Mouse (Mus musculus): ENCODE measurements around the gene Lsm14b.
A peak's percentile ranks its signal among the peaks of the same experiment; 100 is the strongest.

Lsm14b gene

DNA sequence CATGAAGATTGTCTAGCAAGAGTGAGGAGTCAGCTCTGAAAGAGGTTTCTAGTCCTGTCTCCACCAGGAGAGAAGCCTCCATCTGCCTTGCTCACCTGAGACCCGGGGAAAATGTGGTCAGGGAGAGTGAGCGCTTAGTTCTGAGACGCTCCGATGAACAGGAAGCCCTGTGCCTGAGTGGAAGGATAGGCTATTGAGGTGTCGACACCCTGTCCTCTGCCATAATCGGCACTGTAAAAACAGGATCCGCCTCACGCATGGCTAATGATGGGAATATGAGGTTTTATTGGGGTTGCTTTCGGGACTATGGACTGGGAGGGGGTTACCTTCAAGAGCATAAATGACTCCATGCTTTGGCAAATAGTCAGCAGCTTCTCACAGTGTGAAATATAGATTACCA is 6.2 kb upstream of the Lsm14b start:
- no peak for DNase-seq

DNA sequence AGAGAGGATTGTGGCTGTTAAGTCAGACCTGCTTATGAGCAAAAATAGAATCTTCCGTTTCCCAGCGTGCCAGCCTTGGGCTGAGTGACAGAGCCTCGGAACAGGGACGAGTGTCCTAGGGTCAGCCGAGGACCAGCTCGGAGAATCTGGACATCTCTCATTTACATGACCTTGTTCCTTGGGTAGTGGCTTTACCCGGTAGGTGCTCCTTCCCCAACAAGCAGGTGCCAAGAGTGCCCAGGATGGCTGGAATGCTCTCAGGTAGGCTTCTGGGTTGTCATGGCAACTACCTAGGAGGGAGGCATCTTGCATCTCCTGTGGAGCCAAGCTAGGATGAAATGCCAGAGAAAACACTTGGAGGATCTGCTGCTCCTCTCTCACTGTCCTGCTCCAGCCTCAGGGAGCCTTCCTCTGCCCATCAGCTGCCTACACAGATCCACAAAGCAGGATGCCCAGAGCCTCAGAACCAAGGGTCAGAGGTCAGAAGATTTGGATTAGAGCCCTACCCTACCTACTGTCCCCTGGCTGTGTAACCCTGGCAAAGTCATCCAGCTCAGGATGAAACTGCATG is 4.6 kb upstream of the Lsm14b start:
- peak; percentile 66 to 82 for DNase-seq

DNA sequence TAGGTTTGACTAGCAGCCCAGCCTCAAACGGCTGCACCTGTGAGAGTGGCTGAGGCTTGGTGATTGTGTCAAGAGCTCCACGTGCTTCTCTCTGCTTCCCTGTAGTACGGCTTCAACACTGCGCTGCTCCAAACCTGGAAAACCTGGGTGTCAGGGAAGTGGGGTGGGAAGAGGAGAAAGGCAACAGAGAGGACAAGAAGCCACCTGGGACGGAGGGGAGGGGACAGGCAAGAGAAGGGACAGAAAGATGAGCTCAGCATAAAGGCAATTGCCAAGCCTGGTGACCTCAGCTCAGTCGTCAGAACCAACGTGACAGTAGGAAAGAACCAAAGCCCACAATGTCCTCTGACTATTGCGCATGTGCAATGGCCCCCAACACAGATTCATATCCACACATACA is 3.9 kb upstream of the Lsm14b start:
- DNase-seq: peak; percentile 54 to 60

DNA sequence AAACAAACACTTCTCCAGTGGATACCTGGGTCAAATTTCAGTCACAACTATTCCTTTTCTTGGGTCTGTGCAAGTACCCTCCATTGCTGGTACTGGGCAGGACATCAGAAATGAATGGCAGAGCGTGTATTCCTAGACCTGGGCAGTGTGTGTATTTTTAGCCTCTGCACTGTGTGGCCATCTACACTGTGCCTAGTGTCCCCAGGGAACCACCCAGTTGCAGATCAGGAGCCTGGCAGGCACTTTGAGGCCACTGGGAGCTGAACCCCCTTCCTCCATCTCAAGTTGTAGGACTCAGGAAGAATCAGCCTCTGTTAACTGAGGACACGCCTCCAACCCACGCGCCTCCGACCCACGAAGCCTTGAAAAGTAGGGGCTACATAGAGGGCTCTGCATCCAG is 2.0 kb upstream of the Lsm14b start:
- no peak for DNase-seq

DNA sequence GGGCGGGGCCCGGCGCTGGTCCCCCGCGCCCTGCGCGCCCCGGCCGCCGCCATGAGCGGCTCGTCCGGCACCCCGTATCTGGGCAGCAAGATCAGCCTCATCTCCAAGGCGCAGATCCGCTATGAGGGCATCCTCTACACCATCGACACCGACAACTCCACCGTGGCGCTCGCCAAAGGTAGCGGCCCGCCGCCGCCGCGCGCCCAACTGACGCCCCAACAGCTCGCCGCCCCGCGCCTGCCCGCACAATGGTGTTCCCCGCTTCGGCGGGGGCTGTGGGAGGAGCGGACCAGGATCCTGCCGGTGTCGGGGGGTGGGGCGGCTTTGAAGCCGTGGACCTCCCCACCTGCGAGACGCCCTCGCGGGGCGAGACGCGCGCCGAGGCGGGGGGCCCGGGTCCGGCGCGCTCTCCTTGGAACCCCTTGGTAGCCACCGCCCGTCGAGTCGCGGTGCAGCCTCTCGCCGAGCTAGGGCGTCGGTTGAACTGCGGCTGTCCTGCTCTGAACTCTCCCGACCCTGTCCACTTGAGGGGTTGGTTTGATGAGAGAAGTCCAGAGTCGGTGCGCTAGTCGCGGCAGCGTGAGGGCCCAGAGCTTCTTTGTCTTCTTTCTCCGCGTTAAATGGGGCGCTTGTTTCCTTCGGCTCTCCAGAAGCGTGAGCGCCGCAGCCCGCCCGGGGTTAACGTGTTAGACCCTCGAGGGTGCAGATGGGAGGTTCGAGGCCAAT is 511 bp downstream of the Lsm14b start:
- peak; percentile 70 to 72 for DNase-seq

DNA sequence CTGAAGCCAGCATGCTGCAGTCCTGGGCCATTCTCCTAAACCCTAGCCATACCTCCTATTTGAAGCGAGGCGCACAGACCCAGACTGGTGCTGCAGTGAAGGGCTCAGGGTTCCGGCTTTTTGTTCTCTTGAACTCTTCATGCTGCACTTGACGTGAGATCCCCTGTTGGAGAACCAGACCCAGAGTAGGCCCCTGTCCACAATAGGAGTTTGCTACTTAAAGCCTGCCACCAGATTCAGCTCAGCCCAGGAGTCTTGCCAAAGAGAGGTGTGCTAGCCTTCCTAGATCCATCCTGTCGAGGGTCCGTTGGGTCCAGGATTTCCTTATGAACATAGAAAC is 1.0 kb downstream of the Lsm14b start:
- DNase-seq: no peak

DNA sequence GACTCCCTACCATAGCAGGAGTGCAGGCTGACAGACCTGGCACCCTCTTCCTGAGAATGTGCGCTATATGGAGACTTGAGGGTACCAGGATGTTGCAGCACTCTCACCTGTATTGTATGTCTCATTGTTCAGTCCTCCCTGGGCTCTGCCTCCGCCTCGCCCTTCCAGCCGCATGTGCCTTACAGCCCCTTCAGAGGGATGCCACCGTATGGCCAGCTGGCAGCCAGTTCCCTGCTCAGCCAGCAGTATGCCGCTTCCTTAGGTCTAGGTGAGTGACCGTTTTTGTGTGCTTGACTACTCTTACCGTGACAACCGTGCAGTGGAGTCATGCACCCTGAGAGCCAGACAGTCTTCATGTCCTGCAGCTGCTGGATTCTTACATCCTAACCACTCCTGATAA is 3.0 kb downstream of the Lsm14b start:
- DNase-seq: no peak

DNA sequence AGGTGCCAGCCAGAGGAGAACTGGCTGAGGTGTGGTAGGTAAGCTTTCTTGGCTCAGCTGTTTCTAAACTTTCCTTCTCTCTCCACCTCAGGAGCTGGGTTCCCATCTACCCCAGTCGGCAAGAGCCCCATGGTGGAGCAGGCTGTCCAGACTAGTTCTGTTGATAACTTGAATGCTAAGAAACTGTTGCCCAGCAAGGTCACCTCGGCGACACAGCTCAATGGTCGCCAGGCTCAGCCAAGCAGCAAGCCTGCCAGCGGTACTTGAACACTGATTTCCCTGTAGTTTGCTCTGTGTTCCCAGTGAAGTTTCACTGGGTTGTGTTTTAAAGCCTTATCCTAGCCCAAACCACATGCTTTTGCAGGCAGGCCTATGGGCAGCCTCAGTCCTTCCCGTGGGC is 6.5 kb downstream of the Lsm14b start:
- DNase-seq: no peak

DNA sequence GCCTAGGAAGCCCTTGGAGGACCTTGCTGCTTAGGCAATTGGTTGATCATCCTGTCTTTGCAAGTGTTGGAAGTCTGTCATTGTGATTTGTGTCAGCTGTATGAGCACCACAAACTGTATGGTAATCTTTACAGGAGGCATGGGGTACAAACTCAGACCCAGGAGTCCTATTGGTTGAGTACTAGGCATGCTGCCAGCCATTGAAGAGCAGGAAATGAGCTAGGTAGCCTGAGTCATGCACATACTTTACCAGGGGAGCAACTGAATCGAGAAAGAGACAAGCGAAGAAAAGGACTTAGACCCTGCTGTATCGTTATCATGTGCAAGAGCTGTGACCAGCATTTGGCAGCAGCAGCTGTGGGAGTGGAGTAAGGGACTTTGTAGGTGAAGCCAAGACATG is 8.1 kb downstream of the Lsm14b start:
- no peak for DNase-seq

DNA sequence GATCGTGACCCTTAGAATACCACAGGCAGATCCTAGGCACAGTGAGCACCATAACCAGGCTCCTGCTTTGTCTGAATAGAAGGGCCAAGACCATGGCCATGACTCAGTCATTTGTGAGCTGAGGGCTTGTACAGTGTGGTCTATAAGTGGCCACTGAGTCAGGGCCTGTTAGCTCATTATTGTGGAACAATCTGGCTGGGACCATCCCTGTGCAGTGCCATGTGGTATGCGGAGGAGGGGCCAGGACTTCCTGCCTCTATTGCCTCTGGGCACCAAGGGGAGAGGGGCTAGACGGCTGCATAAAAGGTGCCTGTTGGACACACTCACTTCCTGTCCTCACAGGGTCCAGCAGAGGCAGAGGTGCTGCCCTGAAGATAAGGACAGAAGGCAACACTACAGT is 9.2 kb downstream of the Lsm14b start:
- DNase-seq: no peak

DNA sequence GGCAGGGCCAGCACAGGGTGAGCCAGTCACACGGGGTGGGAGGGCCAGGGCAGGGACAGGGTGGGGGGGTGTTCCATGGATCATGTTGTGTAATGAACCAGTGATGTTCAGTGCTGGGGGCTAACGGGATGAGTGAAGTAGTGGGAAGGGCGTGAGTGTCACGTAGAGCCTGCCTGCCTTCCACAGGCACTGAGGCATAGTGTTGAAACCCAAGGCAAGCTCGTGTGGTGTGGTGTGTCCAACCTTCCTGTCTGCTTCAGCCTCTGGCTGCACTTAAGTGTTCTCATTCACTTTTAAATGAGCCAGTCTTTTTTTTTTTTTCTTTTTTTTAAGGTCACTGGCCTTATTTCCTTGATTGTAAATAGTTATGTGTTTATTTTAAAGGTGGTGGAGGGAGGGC is 10.0 kb downstream of the Lsm14b start:
- DNase-seq: no peak

DNA sequence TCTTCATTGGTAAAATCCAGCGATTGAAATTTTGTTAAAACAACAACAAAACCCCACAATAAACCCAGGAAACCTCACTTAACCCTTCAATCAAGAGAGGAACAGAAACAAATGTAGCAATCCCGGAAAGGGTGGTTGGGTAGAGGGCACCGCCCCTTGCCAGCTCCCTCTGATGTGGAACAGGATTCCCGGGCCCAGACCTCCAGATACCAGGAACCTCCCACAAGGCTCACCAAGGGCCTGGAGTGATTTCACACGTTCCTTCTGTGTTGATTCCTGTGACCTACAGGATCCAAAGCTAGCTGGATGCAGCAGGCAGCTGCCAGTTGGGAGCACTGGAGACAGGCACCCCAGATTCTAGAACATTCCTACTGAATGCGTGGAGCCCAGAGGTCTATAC is 15.6 kb downstream of the Lsm14b start:
- DNase-seq: no peak

DNA sequence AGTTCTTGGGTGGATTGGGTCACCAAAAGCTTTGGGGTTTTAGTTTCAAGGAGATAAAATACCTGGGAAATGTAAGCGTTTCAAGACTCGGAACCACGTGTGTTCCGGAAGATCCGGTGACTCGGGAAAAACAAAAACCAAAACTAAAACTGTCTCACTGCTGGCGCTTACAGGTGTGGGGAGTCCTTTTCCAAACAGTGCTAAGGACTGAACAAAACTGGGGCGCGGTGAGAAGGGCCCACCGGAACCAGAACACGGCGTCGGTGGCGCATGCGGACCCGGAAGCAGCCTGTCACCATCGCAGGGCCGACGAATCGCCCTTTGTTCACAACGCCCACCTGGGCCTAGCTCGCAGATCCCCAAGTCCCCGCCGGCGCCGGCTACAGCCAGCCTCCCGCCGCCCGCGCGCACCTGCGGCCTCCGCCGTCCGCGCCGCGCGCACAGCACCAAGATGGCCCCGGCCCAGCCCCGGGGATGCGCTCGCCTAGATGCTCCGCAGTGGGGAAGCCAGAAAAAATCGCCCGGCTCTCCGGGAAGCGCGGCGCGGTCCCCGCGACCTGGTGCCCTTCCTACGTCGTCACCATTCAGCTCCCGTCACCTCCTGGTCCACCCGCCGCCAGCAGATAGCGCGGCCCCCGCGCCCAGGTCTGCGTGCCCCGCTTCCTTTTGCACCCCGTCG is 16.9 kb downstream of the Lsm14b start:
- peak in 1 of 2 experiments; percentile 70 for DNase-seq

DNA sequence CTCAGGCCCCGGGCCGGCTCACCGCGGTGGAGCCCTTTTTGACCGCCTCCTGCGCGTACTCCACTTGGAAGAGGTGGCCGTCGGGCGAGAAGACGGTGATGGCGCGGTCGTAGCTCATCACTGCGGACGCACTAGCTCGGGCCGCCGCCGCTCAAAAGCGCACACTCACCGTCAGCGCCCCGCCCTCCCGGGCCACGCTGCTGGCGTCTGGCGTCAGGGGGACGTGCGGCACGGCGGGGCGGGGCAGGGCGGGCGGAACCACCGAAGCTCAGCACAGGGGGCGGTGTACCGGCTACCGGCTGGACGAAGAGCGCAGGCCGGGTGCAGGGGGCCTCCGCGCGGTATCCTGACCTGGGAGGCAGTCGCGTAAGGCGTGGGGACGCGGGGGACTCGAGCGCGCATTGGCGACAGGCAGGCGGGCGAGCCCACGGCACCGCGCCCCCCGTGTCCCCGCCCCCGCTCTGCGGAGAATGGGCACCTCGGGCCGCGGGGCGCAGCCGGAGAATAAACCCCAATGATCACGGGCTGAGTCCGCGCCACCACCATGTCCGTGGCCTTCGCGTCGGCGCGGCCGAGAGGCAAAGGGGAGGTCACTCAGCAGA is 17.6 kb downstream of the Lsm14b start, which contains the start of the genes Psma7 and Ss18l1:
Psma7 (minus strand) TSS at position 178 of the 602 bp plus-strand sequence.
Ss18l1 (plus strand) TSS at position 254 of the 602 bp plus-strand sequence.
- DNase-seq: peak; percentile 95

DNA sequence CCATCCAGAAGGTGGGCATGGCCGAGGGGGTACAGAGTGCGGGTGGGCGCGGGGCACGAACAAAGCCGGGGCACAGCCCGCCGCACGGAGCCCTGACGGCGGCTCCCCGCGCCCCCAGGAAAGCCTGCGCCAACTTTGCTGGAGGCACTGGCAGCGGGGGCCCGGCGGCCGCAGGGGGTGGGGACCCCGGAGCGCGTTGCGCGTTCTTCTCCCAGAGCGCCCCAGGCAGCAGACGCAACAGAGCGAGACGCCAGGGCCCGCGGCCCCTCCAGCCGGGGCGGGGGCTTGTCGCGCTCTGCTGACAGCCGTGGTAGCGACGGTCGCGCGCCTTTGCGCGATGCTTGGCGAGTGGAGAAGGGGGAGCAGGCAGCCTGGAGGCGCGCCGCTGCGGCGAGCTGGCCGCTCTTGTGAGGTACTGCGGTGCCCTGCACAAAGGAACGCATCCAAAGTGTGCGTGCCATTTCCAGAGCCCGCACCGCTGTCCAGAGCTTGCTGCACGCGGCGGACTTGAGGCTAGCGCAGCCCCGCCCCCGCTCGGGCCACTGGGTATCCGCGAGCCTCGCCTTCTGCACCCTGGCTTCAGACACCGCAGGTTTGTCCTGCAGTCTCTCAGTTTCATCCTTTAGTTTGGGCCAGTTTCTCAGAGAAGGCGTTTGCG is 18.2 kb downstream of the Lsm14b start:
- peak; percentile 78 to 85 for DNase-seq

DNA sequence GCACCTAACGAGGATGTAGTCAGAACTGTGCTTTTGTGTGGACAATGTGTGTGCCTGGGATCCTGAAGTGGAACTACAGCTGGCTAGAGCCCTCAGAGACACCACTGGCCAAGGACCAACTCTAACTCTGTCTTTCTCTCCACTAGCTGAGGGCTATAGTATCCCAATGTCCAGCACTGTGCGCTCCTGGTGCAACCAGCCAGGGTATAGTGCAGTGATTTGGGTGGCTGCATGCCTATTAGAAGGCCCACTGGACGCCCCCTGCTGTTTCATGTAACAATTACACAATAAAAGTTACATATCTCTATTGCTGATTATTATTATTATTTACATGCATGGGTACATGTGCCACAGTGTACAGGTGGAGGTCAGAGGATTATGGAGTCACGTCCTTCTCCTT is 20.5 kb downstream of the Lsm14b start:
- peak; percentile 56 to 63 for DNase-seq

DNA sequence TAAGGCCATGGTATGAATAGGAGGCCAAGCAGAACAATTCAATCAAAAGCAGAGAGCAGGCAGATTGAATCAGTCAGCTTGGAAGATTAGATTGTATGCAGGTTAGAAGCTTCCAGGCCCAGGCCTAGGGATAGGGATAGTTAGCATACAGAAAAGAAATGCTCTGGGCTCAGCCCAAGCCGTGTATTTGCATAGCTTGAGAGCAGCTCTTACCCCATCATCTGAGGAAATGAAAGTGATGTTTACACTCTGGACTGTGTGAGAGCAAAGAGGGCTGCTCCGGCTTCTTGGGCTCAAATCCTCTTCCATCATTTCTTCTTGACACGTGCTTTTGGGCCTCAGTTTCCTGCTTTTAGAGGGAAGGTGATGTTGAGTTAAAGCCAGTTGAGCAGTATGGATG is 22.8 kb downstream of the Lsm14b start:
- no peak for DNase-seq

DNA sequence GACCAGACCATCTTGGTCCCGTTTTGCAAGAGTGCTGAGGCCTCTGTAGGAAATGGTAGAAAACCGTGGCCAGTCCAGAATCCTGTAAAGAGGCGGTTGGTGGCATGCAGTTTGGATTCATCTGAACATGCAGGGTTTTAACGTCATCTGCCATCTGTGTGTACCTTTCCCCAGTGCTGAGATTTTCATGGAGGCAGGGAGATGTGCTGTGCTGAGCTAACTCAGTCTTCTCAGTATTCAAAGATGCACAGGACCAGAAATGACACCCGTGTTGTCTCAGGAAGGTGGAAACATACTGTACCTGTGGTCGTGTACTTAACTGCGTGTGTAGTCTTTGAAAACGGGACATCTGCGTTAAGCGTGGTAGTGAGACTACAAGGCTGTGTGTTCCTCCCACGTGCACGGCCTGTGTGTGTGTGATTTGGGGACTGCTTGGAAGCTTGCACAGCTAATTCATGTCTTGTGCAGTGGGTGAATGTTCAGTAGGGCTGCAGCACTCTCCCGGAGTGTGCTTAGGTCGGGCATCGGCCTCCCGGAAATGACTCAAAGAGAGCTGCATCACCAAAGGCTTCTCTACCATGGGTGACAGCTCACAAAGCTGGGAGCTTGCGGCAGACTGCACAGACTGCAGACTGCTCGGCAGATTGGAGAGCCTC is 23.3 kb downstream of the Lsm14b start:
- no peak for DNase-seq

DNA sequence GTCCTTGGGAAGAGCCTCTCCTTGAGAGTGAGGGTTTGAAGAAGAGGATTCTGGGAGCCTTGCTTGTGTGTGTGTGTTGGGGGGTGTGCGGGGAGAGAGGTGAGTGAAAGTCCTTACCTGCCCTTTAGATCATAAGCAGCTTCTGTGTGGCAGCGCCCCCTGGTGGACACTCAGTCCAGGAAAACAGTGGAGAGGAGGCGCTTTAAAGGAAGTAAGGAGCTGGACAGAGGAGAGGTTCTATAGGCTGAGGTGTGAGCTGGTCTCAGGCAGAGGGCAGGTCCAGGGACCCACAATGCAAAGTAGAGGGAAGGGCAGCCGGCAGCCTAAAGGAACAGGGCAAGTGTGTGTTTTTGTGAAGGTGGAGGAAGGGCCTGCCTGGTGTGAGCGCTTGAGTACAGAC is 26.2 kb downstream of the Lsm14b start:
- DNase-seq: peak; percentile 95 to 97

DNA sequence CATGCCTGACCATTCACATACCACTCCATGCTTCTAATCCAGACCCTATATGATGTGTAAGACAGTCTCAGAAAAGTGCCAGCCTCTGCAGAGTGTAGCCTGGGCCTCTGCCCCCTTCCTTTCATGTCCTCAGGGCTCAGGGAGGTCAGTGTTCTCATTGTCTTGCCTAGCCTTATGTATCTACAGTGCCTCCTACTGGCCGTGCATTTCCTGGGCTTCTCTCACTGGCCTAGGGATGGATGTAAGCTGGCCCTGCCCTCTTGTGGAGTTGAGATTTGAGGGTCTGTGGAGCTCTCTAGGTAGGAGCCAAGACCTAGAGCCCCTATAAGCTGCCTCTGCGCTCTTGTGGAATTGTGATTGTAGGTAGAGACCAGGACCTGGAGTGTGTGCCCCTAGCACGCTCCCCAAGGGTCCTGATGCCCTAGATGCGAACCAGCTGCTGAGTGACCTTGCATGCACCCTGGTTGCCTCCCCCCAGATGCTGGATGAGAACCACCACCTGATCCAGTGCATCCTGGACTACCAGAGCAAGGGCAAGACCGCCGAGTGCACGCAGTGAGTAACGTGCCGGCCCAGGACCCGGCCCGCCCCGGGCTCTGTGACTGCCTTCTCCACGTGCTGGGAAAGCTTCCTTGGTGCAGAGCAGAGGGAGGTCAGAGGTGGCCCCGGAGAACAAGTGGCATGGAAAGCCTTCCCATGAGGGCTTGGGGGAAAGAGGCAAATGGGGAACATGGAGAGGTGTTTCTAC is 27.4 kb downstream of the Lsm14b start:
- DNase-seq: peak; percentile 27 to 60

DNA sequence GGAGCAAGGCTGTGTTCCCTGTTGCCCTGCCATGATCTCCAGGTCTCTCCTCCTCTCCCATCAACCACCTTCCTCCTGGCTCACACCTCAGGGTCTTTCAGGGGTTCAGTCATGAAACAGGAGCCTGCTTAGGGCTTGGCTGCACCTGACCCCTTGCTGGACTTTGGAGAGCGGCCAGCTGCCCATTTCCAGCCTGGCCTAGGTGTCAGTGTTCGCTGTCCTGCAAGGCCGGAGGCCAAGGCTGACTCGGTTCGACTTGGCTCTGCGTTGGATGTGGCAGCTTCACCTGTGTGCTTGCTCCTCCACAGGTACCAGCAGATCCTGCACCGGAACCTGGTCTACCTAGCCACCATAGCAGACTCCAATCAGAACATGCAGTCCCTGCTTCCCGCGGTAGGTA is 28.2 kb downstream of the Lsm14b start:
- no peak for DNase-seq
